Mouse (Mus musculus) layer of hippocampus, adult 8-10 months (tissue): ENCODE data around the gene Tnfaip1. TPM values are rescaled to one million over a fixed set of nuclear protein-coding genes. Genes with fewer than 3 reads are reported as not detected.
"Not testable (repeated sequence)": the region's sequence is repeated elsewhere in the genome, so short reads cannot be mapped to it uniquely, and the experiment has no call there.

Source experiments
- DNase-seq, 2 experiments: peaks; one replicate each; pipeline ENCODE4 v3.0.0; 2022; ENCODE audit warnings: low spot score in 2 of 2
- total RNA-seq, 4 experiments: library from RNA; stranded (reverse); gene quantifications; 2 replicates each; pipeline ENCODE4 v1.2.4; 2022

Gene Tnfaip1
- 10 to 100 TPM; 29.9 to 32.6 (median 30.7) TPM for total RNA-seq

- peak; percentile 97 to 98 for DNase-seq
Measured at GRCm38 (mm10) chr11:78536080-78536689, at the start of gene Tnfaip1, which contains the start of gene Ift20. TSS of gene Tnfaip1 (minus strand) at chr11:78536332. TSS of gene Ift20 (plus strand) at chr11:78536361.

GRCm38 (mm10) chr11:78582848-78583247 is 46.7 kb upstream of the Tnfaip1 start:
- DNase-seq: no peak

- DNase-seq: no peak
Measured at GRCm38 (mm10) chr11:78574975-78575374, 38.8 kb upstream of the Tnfaip1 start.

GRCm38 (mm10) chr11:78574536-78574935 is 38.4 kb upstream of the Tnfaip1 start:
- no peak for DNase-seq

GRCm38 (mm10) chr11:78574031-78574430 is 37.9 kb upstream of the Tnfaip1 start:
- not testable (repeated sequence) for DNase-seq

- no peak for DNase-seq
Measured at GRCm38 (mm10) chr11:78571854-78572253, 35.7 kb upstream of the Tnfaip1 start.

- peak in 1 of 2 experiments; percentile 58 for DNase-seq
Measured at GRCm38 (mm10) chr11:78571441-78571840, 35.3 kb upstream of the Tnfaip1 start.

- DNase-seq: no peak
Measured at GRCm38 (mm10) chr11:78569806-78570205, 33.7 kb upstream of the Tnfaip1 start.

- no peak for DNase-seq
Measured at GRCm38 (mm10) chr11:78568827-78569226, 32.7 kb upstream of the Tnfaip1 start.

GRCm38 (mm10) chr11:78567614-78568013 is 31.5 kb upstream of the Tnfaip1 start:
- no peak for DNase-seq

- DNase-seq: no peak
Measured at GRCm38 (mm10) chr11:78566775-78567174, 30.6 kb upstream of the Tnfaip1 start.

- peak; percentile 55 to 77 for DNase-seq
Measured at GRCm38 (mm10) chr11:78560447-78560846, 24.3 kb upstream of the Tnfaip1 start.

- no peak for DNase-seq
Measured at GRCm38 (mm10) chr11:78557241-78557640, 21.1 kb upstream of the Tnfaip1 start.

- no peak for DNase-seq
Measured at GRCm38 (mm10) chr11:78556070-78556469, 19.9 kb upstream of the Tnfaip1 start.

- no peak for DNase-seq
Measured at GRCm38 (mm10) chr11:78555623-78556022, 19.5 kb upstream of the Tnfaip1 start.

GRCm38 (mm10) chr11:78551059-78551398 is 14.9 kb upstream of the Tnfaip1 start:
- no peak for DNase-seq

- peak; percentile 95 to 97 for DNase-seq
Measured at GRCm38 (mm10) chr11:78550168-78551058, 14.3 kb upstream of the Tnfaip1 start, which contains the start of gene Tmem97. TSS of gene Tmem97 (minus strand) at chr11:78550777.

- DNase-seq: no peak
Measured at GRCm38 (mm10) chr11:78549491-78549987, 13.4 kb upstream of the Tnfaip1 start.

GRCm38 (mm10) chr11:78547718-78548460 is 11.8 kb upstream of the Tnfaip1 start:
- no peak for DNase-seq

- no peak for DNase-seq
Measured at GRCm38 (mm10) chr11:78545181-78545580, 9.0 kb upstream of the Tnfaip1 start.

GRCm38 (mm10) chr11:78544449-78545111 is 8.4 kb upstream of the Tnfaip1 start:
- no peak for DNase-seq
